Mouse (Mus musculus) MEL (cell line): ENCODE measurements at regions not wholly inside any gene's neighbourhood (a gene's known extent, or its start where the extent isn't known, plus 50 kb on each side); places are given as distances from the start of the nearest gene placed in this dataset.
A peak's percentile ranks its signal among the peaks of the same experiment; 100 is the strongest.

Experiments
- CHD1 ChIP-seq: IDR thresholded peaks from 2 replicates; pipeline ENCODE4 v1.6.1; 2012; ENCODE audit warnings: low read depth, mild to moderate bottlenecking, inconsistent platforms, low read length, improper control_type of control experiment
- CTCF ChIP-seq, 3 experiments: IDR thresholded peaks in 2 of 3; conservative IDR thresholded peaks in 1 of 3; 2 replicates each; pipeline ENCODE4 v1.5.1; 2011 to 2012; ENCODE audit warnings: low read length in 3 of 3, low read depth in 2 of 3, mild to moderate bottlenecking in 2 of 3, improper control_type of control experiment in 1 of 3, inconsistent platforms in 1 of 3, mixed read lengths in 1 of 3, moderate library complexity in 1 of 3; ENCODE audit not compliant: control insufficient read depth in 1 of 3, insufficient read depth in 1 of 3, poor library complexity in 1 of 3, severe bottlenecking in 1 of 3
- EP300 ChIP-seq, 2 experiments: IDR thresholded peaks; 2 replicates each; pipeline ENCODE4 v1.6.1; 2011; ENCODE audit warnings: improper control_type of control experiment in 2 of 2, low read length in 2 of 2, low read depth in 1 of 2, mild to moderate bottlenecking in 1 of 2
- ETS1 ChIP-seq: IDR thresholded peaks from 2 replicates; pipeline ENCODE4 v1.6.1; 2012; ENCODE audit warnings: low read depth, mild to moderate bottlenecking, inconsistent platforms, low read length, improper control_type of control experiment, moderate library complexity
- GATA1 ChIP-seq: IDR thresholded peaks from 2 replicates; pipeline ENCODE4 v1.6.1; 2011; ENCODE audit warnings: low read depth, low read length, improper control_type of control experiment
- HCFC1 ChIP-seq: IDR thresholded peaks from 2 replicates; pipeline ENCODE4 v1.6.1; 2012; ENCODE audit warnings: low read depth, mild to moderate bottlenecking, inconsistent platforms, low read length, improper control_type of control experiment, moderate library complexity
- MEF2A ChIP-seq: IDR thresholded peaks from 2 replicates; pipeline ENCODE4 v1.6.1; 2014; ENCODE audit warnings: low read depth, mild to moderate bottlenecking, inconsistent platforms, low read length, improper control_type of control experiment; ENCODE audit not compliant: poor library complexity, insufficient replicate concordance, severe bottlenecking; ENCODE audit errors: extremely low read depth
- MYC ChIP-seq: IDR thresholded peaks from 2 replicates; pipeline ENCODE4 v1.6.1; 2011; ENCODE audit warnings: low read depth, mild to moderate bottlenecking, low read length, improper control_type of control experiment, moderate library complexity
- NELFE ChIP-seq: IDR thresholded peaks from 2 replicates; pipeline ENCODE4 v1.6.1; 2011; ENCODE audit warnings: low read depth, low read length, improper control_type of control experiment
- POLR2A ChIP-seq, 2 experiments: IDR thresholded peaks; 2 replicates each; pipeline ENCODE4 v1.6.1; 2011 to 2012; ENCODE audit warnings: low read length in 2 of 2, mild to moderate bottlenecking in 2 of 2, control low read depth in 1 of 2, improper control_type of control experiment in 1 of 2, low read depth in 1 of 2, moderate library complexity in 1 of 2; ENCODE audit not compliant: control insufficient read depth in 1 of 2, insufficient read depth in 1 of 2, poor library complexity in 1 of 2
- POLR2AphosphoS2 ChIP-seq: IDR thresholded peaks from 2 replicates; pipeline ENCODE4 v1.6.1; 2011; ENCODE audit warnings: low read length, improper control_type of control experiment
- RAD21 ChIP-seq: IDR thresholded peaks from 2 replicates; pipeline ENCODE4 v1.6.1; 2011; ENCODE audit warnings: mild to moderate bottlenecking, low read depth, low read length, improper control_type of control experiment
- ZC3H11A ChIP-seq: IDR thresholded peaks from 2 replicates; pipeline ENCODE4 v1.6.1; 2012; ENCODE audit warnings: low read depth, mild to moderate bottlenecking, inconsistent platforms, low read length, improper control_type of control experiment

DNA sequence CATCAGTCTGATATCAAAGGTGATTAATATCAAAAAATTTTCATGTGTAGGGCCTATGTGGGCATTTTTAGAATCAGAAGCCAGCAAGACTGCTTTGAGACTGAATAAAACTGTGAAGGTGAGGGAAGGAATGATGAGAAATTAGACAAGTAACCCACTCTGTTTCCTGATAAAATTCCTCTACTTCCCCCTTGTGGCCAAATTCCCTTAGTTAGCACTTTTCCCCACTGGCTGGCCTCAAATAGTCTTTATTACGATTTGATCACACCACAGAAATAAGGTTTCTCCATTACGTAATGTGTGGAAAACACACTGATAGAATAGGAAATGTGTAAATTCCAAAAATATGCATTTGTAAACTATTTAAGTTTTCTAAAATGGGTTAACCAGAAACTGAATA is 137.4 kb upstream of the Smc2 start:
- TF ChIP-seq POLR2AphosphoS2 = no peak
- no peak for TF ChIP-seq ETS1
- no peak for TF ChIP-seq POLR2A (IDR thresholded peaks at IDR 0.05; ENCODE audit: control insufficient read depth in 1 of 2, insufficient read depth in 1 of 2, low read depth in 1 of 2, low read length in 2 of 2, poor library complexity in 1 of 2)
- no peak for TF ChIP-seq NELFE
- peak in 1 of 3 experiments; percentile 6; a peak in 1 of 6 replicates for TF ChIP-seq CTCF (IDR thresholded peaks at IDR 0.05 in 2 of 3, conservative IDR thresholded peaks at IDR 0.05 in 1 of 3; ENCODE audit: control insufficient read depth in 1 of 3, insufficient read depth in 1 of 3, low read depth in 2 of 3, low read length in 3 of 3, poor library complexity in 1 of 3, severe bottlenecking in 1 of 3)
- TF ChIP-seq EP300 (IDR thresholded peaks at IDR 0.05; ENCODE audit: low read depth in 1 of 2, low read length in 2 of 2) = no peak
- no peak for TF ChIP-seq HCFC1
- TF ChIP-seq MYC = no peak
- no peak for TF ChIP-seq GATA1
- TF ChIP-seq RAD21 = peak; percentile 3; the same call in 1 of the 2 replicates
- TF ChIP-seq CHD1 = no peak
- no peak for TF ChIP-seq MEF2A
- no peak for TF ChIP-seq ZC3H11A
